Mouse (Mus musculus) neutrophil, adult 5-6 weeks (primary cell): ENCODE measurements around the gene Rrbp1. TPM values are rescaled to one million over a fixed set of nuclear protein-coding genes. Genes with fewer than 3 reads are reported as not detected.

Experiments
- ATAC-seq: fragments of 151-379, 151-347 bp; 2 replicates; pipeline ENCODE4 v1.8.0; 2017; ENCODE audit warnings: mild to moderate bottlenecking, moderate TSS enrichment; ENCODE audit not compliant: insufficient number of reproducible peaks, poor library complexity, low FRiP score, severe bottlenecking; ENCODE audit errors: extremely low read depth
- total RNA-seq: library from RNA; stranded (forward); fragments of 200-1000 nt; gene quantifications from 2 replicates; pipeline ENCODE4 v1.2.3, GENCODE M21; 2017

Rrbp1 gene
- total RNA-seq, 1 experiment from 2014 or later, result 181 TPM

DNA sequence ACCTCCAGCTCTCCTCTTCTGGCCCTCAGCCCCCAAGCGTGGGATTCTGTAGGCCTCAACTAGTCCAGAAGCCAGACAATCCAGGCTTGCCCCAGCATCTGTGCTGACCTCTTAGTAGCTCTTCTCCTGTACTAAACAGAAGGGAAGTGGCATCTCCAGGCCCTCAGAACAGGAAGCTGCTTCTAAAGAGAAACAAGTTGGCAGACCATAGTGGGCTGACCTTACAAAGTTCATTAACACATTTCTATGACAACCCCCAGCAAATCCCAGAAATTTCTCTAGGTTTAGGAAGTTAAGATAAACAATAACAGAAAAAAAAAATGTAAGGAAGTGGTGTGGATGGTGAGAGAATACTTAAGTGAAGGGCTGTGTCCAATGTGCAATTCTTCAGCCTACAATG lies 2.0 kb downstream of the Rrbp1 start:
- ATAC-seq, result no peak

DNA sequence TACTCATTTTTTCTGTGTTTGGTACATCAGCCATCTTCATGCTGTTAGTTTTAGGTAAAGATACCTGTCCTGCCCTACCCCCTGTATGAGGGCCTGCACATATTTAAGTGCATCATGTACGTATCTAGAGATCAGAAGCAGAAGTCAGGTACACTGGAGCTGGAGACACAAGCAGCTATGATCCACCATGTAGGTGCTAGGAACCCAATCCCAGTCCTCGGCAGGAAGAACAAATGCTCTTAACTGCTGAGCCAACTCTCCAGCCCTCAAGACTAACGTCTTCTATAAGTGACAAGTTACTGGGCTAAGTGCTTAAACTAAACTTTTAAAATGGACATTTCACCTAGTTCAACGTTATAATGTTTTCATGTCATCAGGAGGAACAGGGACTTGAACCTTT lies 3.9 kb downstream of the Rrbp1 start:
- ATAC-seq, result no peak

DNA sequence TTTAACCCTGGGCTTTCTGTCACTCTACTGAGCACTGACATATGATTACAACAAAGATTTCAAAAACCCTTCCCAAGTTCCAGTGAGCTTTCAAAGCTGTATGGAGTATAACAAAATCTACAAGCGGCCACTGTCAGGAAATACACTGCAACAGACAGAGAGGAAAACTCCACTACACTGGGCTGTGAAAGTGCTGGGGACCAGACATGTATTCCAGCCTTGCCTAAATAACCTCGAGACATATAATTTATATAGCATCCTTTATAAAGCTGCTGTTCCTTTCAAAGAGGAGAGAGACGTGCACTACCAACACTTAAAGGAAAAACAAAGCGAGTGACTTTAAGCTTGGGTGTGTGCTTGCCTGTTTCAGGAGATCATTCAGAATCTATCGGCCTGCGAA lies 4.4 kb downstream of the Rrbp1 start:
- no peak for ATAC-seq

DNA sequence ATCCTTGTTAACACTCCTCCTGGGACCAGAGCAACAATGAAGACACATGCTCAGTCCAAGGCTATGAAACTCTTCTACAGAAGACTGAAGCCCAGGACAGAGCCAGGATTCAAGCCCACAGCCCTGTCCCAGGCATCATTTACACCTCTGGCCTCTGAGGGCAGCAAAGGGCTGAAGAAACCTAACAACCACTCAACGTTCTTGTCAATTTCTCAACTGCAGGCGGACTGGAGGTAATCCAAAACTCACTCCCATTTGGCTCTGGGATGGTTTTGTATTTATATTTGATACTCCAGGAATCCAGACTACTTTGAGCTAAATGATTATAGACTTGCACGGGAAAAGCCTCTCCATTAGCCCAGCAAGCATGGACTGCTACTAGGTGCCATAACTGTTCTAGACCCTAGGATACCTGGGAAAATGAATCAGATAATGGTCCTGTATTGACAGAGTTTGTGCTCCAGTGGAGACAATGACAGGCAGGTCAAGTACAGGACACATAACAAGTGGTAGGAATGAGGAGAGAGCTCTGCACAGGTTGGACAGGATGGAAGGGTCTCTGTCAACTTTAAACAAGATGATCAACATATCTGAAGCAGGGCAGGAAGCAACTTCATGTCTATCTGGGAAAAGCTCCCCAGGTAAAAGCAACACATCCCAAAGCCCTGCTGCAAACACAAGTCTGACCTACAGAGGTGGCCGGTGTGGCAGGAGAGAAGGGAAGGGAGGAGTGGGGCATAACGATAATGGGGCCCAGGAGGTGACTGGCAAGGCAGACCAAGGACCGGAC lies 5.7 kb downstream of the Rrbp1 start:
- no peak for ATAC-seq

DNA sequence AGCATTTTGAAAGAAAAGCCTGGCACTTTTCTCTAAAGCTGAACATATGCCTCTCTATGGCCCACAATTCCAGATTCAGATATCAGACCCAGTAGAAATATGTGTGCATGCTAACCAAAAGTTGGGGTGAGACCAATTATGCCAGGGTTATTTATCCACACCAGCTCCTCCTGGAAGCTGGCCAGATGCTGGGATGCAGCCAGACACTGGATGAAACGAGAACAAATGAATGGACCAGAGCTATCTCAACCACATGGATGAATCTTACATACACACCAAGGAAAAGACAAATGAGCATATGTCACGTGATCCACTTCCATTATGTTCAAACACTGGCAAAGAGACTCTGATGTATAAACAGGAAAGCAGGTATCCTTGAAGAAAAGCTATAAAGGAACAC lies 7.5 kb downstream of the Rrbp1 start:
- ATAC-seq, result no peak

DNA sequence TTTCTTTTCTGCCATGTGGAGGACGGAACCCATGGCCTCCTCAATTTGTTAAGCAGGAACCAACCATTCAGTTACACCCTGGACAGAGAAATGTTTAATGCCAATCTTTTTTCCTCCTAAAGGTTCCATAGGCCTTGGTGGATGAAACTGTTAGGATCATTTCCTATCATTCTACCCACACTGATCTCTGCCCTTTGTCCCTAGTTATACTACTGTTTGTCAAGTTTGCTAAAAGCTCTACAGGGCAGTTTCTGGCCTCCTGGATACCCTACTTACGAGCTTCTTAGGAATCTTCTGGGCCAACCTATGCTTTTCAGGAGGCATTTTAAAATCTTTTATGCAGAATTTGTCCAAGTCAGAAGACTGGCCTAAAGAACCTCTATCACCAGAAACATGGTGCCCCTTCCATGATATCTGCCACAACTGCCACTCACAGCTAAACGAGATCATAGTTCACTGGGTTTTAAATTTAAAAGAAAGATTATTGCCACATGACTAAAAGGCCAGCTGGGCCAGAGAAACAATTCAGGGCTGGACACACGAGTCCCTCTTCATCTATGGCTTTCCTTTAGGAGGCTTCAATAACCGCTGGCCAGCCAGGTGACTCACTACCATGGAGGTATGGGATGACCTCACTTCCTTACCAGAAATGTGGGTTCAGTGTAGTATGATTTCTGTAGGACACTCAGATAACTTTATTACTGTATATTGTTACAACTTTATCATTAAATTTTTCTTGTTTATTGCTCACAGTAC lies 8.7 kb downstream of the Rrbp1 start:
- no peak for ATAC-seq

DNA sequence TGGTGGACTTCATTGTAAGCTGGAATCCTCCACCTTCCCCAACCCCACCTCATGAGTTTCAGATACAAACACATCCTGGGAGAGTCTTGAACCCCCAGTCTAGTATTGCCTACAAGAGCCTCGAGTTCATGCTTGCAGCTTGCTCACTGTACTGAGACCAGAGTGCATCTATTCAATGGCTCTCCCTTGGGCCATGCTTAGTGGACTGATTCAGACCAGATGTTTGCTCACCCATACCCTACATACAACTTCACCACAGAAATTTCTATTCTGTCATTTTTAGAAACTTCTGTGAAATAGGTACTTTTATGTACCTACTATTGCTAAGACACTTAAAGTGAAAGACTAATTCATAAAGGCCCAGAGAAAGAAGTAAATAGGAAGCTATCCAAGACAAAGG lies 18.1 kb downstream of the Rrbp1 start:
- no peak for ATAC-seq

DNA sequence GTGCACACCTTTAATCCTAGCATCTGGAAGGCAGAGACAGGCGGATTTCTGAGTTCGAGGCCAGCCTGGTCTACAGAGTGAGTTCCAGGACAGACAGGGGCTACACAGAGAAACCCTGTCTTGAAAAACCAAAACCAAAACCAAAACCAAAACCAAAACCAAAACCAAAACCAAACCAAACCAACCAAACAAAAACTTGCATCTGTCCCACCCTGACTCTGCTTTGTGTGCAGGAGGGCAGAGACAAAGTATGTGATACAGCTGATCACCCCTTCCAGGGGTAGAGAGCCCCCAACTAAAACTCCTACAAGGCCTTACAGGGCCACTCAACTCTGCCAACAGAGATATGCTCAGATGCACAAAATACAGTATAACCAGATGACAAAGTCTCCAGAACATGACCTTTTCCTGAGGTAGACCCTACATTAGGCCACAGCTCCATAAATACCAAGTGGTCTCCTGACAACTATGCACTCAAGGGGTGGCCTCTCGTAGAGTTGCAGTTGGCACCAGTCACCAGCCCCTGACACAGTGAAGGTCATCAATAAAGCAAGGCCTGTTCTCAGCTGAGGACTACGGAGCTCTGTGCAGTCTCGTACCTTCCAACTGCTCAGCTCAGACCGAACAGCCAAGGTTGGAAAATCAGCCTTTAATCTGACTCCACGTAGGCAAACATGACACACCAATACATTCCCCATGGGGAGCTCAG lies 18.9 kb downstream of the Rrbp1 start:
- ATAC-seq, result no peak

DNA sequence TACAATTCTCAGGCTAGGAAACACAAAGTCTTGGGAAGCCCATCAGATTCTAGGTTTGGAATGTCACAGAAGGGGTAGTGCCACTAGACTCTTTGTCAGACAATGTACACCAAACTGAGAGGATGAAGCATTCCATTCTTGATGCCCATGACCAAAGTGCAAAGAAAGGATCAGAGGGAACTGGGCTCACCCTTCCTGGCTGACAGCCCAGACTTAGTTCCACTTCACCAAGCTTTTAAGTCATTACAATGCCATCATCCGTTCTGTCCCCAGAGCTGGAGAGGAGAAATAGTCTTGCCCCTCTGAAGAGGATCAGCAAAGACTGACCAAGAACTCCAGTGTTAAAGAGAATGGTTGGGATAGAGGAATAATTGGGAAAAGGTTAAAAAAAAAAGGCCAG lies 20.1 kb downstream of the Rrbp1 start:
- no peak for ATAC-seq

DNA sequence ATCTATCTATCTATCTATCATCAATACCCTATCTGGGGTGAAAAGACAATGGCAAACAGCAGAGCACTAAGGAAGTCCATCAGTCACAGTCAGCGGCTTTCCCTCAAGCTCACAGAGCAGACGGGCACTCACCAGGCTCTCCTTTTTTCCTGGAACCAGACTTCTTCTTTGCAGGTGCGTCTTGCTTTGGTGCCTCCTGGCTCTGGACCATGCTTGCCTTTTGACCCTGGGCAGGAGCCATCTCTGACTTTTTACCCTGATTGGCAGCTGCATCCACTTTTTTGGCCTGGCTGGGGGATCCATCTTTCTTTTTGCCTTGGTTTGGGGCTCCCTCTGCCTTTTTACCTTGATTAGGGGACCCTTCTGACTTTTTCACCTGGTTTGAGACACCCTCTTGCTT lies 23.0 kb downstream of the Rrbp1 start:
- ATAC-seq, result no peak

DNA sequence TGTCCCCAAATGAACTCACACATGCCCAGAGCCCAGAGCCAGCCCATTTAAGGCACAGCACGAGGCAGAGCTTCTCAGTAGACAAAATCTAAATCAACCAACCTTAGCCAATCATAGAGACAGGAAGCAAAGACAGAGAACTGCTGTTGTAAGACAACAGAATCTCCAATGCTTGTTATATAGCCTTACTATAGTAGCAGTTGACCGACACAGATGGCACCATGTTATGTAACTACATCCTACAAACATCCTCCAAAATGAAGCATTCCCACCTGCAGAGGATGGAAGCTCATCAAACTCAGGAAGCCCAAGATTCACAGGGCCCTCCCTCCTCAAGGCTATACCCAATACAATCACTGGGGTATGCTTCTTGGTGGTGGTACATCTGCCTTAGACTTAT lies 23.6 kb downstream of the Rrbp1 start:
- ATAC-seq, result no peak

DNA sequence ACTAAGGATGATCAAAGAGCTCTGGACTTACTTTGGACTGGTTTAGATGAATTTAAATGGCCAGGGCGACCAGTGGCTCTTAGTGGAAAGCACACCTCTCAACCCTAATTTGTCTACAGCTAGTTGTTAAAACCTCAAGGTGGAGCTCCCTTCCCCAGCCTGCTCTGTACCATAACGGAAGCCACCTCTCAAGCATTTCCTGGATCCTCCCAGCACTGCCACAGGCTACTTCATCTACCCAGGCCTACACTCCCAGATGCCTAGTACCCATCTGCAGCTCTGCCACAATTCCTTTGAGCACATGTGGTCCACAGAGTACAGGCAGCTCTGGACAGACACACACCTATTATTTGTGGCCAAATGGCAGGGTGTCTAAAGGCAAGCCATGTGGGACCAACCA lies 27.6 kb downstream of the Rrbp1 start:
- no peak for ATAC-seq

DNA sequence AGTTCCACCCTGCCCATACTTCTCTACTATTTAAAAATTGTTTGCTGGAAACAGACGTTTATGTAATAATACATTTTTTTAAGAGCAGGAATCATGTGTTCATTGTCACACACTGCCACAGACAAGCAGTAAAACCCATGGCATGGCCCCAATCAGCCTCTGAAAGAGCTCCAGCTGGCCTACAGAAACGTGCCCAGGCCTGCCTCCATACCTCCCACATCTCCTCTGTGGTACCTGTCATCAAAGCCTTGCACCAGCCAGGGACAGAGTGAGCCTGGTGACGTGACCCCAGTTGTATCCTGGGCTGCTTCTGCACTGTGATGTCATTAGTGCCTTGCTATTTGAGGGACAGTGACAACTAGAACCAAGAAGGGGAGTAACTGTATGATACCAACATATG lies 28.2 kb downstream of the Rrbp1 start:
- ATAC-seq, result no peak

DNA sequence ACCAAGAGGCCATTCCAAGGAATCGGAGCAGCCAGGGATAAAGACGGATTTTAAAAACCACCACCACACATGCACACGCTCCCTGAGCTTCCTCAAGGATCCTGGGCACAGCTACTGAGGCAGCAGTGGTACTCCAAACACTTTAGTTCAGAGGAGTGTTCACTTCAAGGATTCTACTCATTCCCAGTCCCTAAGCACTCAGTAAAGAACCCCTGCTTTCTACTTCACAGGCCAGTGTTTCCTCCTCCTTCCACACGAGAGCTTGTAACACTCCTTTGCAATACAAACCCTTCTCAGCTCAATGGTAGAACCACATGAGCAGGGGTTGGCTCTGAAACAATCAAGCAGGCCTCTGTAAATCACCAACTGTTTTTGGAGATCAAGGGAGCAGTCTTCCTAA lies 28.9 kb downstream of the Rrbp1 start:
- no peak for ATAC-seq

DNA sequence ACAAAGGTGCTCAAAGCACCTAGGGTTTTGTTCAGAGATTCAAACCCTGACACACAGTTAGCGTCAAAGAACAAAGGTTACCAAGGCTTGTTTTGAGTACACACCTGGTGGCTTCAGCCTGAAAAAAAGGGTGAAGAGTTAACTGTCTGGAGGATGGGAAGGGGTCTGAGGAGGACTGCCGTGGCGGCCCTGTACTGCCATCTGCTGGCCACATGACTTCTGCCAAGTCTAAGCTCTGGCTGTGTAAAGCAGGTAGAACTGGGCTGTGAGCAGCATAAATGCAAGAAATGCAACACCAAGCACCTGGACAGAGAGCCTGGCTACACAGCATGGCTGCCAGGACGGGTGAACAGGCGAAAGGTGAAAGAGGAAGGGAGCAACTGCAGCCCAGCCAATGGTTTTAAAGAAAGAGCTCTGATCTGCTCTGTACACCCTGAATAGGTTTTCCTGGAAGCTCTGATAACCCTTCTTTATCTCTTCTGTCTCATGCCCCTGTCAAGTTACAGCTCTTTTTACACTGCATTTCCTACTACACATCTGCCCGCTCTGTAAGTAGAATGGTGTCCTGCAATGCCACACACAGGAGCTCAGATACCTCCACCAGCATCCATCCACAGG lies 30.2 kb downstream of the Rrbp1 start:
- peak; percentile 47 for ATAC-seq

DNA sequence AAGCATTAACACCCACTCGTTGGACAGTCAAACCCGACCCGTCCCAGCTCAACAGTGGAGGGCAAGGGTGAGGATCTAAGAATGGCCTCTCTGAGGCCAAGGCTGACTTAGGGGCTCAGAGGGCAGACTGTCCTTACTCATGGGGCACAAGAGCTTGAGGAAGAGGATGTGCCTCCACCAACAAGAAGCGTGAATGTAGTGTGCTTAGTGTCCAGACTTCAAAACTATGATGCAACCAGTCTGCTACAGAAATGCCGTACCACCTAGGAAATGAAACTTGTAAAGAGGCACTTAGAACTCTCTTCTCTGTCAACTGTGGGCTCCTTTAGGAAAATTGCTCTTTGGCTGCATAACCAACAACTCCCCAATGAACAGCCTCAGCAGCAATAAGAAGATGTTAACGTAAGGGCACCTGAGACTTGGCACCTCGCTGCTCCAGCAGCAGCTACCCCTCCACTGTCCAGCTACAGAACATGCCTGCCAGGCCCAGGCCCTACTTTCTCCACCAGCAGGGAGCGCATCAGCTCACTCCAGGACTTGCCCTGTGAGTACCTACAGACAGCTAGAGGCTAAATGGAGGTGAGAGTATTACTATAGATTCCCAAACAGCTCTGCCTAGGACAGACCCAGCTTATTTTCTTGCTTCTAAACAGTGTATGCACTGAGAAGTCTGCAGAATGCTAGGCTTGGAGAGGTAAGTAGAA lies 32.5 kb downstream of the Rrbp1 start:
- ATAC-seq, result no peak

DNA sequence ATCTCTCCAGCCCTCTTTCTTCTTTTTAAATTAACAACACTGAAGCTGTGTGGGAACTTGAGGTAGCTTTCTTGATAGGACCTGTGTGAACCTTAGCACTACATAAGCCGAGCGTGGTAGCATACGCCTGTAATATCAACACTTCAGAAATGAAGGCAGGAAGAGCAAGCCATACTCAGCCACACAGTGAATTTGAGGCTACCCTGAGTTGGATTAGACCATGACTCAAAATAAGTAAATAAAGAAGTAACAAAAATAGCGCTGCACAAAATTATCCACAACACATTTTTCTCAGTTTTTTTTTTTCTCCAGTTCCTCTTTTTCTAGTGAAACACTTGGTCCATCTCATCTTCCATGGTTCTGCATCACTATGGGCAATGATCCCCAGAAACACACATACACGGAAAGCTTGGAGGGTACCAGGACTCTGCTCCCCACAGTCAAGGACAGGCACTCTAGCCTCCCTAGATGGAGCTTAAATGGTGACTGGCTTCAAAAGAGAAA lies 35.9 kb downstream of the Rrbp1 start:
- ATAC-seq, result no peak

DNA sequence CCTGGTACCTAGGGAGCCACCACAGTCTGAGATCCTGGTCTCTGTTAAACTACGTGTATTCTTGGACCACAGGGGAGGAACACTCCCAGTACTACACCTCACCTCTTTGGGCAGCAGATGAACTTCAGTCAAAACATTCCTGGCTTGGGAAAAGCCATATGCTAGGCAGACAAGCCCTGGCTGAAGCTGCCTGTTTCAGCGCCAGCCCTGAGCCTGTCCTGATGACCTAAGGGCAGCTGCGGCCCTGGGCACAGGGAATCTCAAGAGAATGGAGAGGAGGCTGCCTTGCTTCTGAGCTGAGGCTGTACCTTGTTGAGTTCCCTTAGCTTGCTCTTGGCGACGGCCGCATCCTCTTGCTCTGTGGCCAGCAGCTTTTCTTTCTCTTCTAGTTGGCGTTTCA lies 37.9 kb downstream of the Rrbp1 start:
- no peak for ATAC-seq

DNA sequence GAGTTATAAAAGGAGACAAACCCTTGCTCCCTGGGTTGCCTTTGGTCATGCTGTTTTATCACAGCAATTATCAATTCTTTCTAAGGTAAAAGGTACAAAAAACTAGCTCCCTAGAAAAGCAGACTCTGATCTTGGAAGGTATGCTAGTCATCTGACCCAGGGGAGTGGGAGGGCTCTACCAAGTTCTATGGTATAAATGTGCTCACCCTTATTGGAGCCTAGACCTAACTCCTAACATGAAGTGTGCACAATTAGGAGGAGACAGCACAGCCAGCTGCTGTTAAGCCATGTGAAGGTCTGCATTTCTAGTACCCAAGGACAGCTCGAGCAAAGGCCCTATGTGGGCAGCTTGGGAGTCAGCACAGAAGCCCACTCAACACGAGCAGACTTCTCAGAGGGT lies 39.2 kb downstream of the Rrbp1 start:
- no peak for ATAC-seq
